Mouse (Mus musculus) myocyte (in vitro differentiated cells): Measurements from ENCODE around the gene F12.

Experiments used
- POLR2A ChIP-seq: IDR thresholded peaks from one replicate; pipeline ENCODE4 v1.6.1; 2011; ENCODE audit warnings: low read depth, mild to moderate bottlenecking, control low read depth, moderate library complexity; ENCODE audit not compliant: insufficient read length
- TCF3 ChIP-seq: IDR thresholded peaks from one replicate; pipeline ENCODE4 v1.6.1; 2011; ENCODE audit warnings: low read depth, control low read depth; ENCODE audit not compliant: insufficient read length

GRCm38 (mm10) chr13:55413333-55413732 lies 13.3 kb downstream of the F12 start:
- no peak for TF ChIP-seq POLR2A
- no peak for TF ChIP-seq TCF3
